12 mouse cellular contexts compared by ENCODE assay signal in the genomic region with DNA sequence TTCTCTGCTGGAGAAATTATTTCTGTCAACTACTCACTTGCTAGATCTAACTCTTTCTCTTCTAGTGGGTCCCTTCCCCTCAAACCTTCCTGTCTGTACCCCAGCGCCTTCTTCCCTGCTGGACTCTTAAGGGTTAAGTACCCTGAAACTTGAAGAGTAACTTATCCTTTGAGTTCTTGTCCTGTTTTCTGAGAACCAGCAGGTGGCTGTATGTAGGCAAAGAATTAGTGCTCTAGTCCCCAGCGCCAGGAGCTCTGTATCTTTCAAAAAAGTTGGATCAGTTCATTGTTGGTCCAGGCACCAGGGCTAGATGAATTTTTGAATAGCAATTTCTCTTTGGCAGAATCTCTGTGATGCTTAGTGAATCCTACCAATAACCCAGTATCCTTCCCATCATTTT. TPM values are rescaled to one million over a fixed set of nuclear protein-coding genes. Genes with fewer than 3 reads are reported as not detected.
DNase-seq lines count a peak whose midpoint lies in the region; ATAC-seq lines count a peak whose summit lies in the region.
"Had no signal": no experiment of that assay in that cellular context is flagged by ENCODE, and none has a peak within 500 bp of the region (broad histone marks: within the 10 kb centered on the region; RNA-seq: fewer than 3 reads in every experiment).

No protein-coding gene starts in this region.

- peak overlapping the region; percentile 36 for H3K4me3 ChIP-seq in kidney, embryonic 15.5 days (replicated peaks)
- H3K4me3 ChIP-seq in midbrain, embryonic 11.5 days (ENCODE audit: low read depth, low read length): no peak overlapping the region
- H3K4me3 ChIP-seq in midbrain, embryonic 15.5 days: no peak overlapping the region
- peak overlapping the region; percentile 27 for H3K4me3 ChIP-seq in stomach, embryonic 16.5 days (replicated peaks; ENCODE audit: low read length)
- H3K4me3 ChIP-seq: limb, embryonic 12.5 days had no signal

- 0 out of 2 replicates have a peak, but pooled peaks cover 9% of the 10 kb centered on the region for H3K27me3 ChIP-seq in kidney, embryonic 15.5 days
- H3K27me3 ChIP-seq in midbrain, embryonic 11.5 days (ENCODE audit: control insufficient read depth, insufficient read depth, low read length): no peaks in the 10 kb centered on the region; the same call in 1 of the 2 replicates
- no peaks in the 10 kb centered on the region for H3K27me3 ChIP-seq in midbrain, embryonic 15.5 days (replicated peaks)
- H3K27me3 ChIP-seq in stomach, embryonic 16.5 days (ENCODE audit: control insufficient read depth, insufficient read depth, low read length): no peaks in the 10 kb centered on the region

- H3K9ac ChIP-seq in kidney, embryonic 15.5 days: 0 out of 2 replicates have a peak overlapping the region, but pooled peaks have one; percentile 29
- no peak overlapping the region for H3K9ac ChIP-seq in midbrain, embryonic 11.5 days (ENCODE audit: low read length)
- H3K9ac ChIP-seq in midbrain, embryonic 15.5 days: no peak overlapping the region
- no peak overlapping the region; the same call in 1 of the 2 replicates for H3K9ac ChIP-seq in stomach, embryonic 16.5 days (ENCODE audit: low read length)
- H3K9ac ChIP-seq: limb, embryonic 12.5 days had no signal

- no peaks in the 10 kb centered on the region for H3K36me3 ChIP-seq in kidney, embryonic 15.5 days
- no peaks in the 10 kb centered on the region for H3K36me3 ChIP-seq in midbrain, embryonic 11.5 days (ENCODE audit: control insufficient read depth, insufficient read depth, low read length)
- no peaks in the 10 kb centered on the region for H3K36me3 ChIP-seq in midbrain, embryonic 15.5 days (replicated peaks)
- no peaks in the 10 kb centered on the region for H3K36me3 ChIP-seq in stomach, embryonic 16.5 days (ENCODE audit: control insufficient read depth, insufficient read depth, low read length)
- H3K36me3 ChIP-seq: limb, embryonic 12.5 days had no signal

- DNase-seq in heart, adult 11 months: peak; percentile 85
- DNase-seq in heart, adult 18-20 months: no peak
- no peak for DNase-seq in kidney, adult 8-10 months
- DNase-seq in midbrain, embryonic 11.5 days (ENCODE audit: low spot score, missing footprints): peak; percentile 23
- no peak for DNase-seq in gastrocnemius, adult 18-20 months (ENCODE audit: low spot score)
- DNase-seq: cerebellum, postnatal 36 days; gastrocnemius, postnatal 36 days had no signal

- 34% methylated on average over 2 of the region's 2 CpGs for WGBS in kidney, embryonic 15.5 days
- 32% methylated on average over 2 of the region's 2 CpGs for WGBS in midbrain, embryonic 11.5 days
- WGBS in midbrain, embryonic 15.5 days: 37% methylated on average over 2 of the region's 2 CpGs
- 28% methylated on average over 2 of the region's 2 CpGs for WGBS in stomach, embryonic 16.5 days

- 0 out of 2 replicates have a peak overlapping the region, but pooled peaks have one; percentile 62 for H3K27ac ChIP-seq in kidney, embryonic 15.5 days
- H3K27ac ChIP-seq in midbrain, embryonic 11.5 days (ENCODE audit: low read depth, low read length): no peak overlapping the region
- H3K27ac ChIP-seq in midbrain, embryonic 15.5 days: no peak overlapping the region
- H3K27ac ChIP-seq in stomach, embryonic 16.5 days (ENCODE audit: low read length): no peak overlapping the region

- no peak for ATAC-seq in kidney, embryonic 15.5 days (replicated peaks; ENCODE audit: low FRiP score)
- no peak for ATAC-seq in midbrain, embryonic 11.5 days (ENCODE audit: low FRiP score)
- ATAC-seq in midbrain, embryonic 15.5 days (replicated peaks): no peak
- no peak for ATAC-seq in stomach, embryonic 16.5 days (ENCODE audit: insufficient read depth, low FRiP score)

- no peaks in the 10 kb centered on the region for H3K4me1 ChIP-seq in kidney, embryonic 15.5 days
- H3K4me1 ChIP-seq in midbrain, embryonic 11.5 days (ENCODE audit: control insufficient read depth, insufficient read depth, low read length): no peaks in the 10 kb centered on the region
- H3K4me1 ChIP-seq in midbrain, embryonic 15.5 days: 0 out of 2 replicates have a peak, but pooled peaks cover 2% of the 10 kb centered on the region
- H3K4me1 ChIP-seq in stomach, embryonic 16.5 days (ENCODE audit: control insufficient read depth, insufficient read depth, low read length): no peaks in the 10 kb centered on the region
- H3K4me1 ChIP-seq: limb, embryonic 12.5 days had no signal

- no peaks in the 10 kb centered on the region for H3K9me3 ChIP-seq in kidney, embryonic 15.5 days (replicated peaks)
- H3K9me3 ChIP-seq in midbrain, embryonic 11.5 days (ENCODE audit: control insufficient read depth, low read length): no peaks in the 10 kb centered on the region
- H3K9me3 ChIP-seq in midbrain, embryonic 15.5 days: no peaks in the 10 kb centered on the region
- H3K9me3 ChIP-seq in stomach, embryonic 16.5 days (replicated peaks; ENCODE audit: control insufficient read depth, low read length): no peaks in the 10 kb centered on the region
- H3K9me3 ChIP-seq: limb, embryonic 12.5 days had no signal

- H3K4me2 ChIP-seq in kidney, embryonic 15.5 days: no peak overlapping the region
- no peak overlapping the region for H3K4me2 ChIP-seq in midbrain, embryonic 11.5 days
- H3K4me2 ChIP-seq in midbrain, embryonic 15.5 days: no peak overlapping the region
- no peak overlapping the region for H3K4me2 ChIP-seq in stomach, embryonic 16.5 days (ENCODE audit: low read depth, low read length)
- H3K4me2 ChIP-seq: limb, embryonic 12.5 days had no signal

RNA-seq across cellular contexts. Expression of gene Aplnr, which starts 2.1 kb away (rescaled TPM):
- total RNA-seq in heart, adult 18-20 months (2021): 10 to 100 TPM in 1 of 2 experiments, 1 to 10 TPM in 1; 5.7 to 11.3 TPM
- 94.6 and 104 TPM in 2 replicates for polyA plus RNA-seq in kidney, embryonic 15.5 days (2015; fragmentation: Nextera tagmentation; extraction: Ambion mirVana)
- polyA plus RNA-seq in midbrain, embryonic 11.5 days (2014; fragmentation: Nextera tagmentation; extraction: Ambion mirVana): 29.8 and 29.9 TPM in 2 replicates
- polyA plus RNA-seq in midbrain, embryonic 15.5 days (2015; fragmentation: Nextera tagmentation; extraction: Ambion mirVana): 30.6 TPM in 2 replicates
- 75.8 and 81.7 TPM in 2 replicates for polyA plus RNA-seq in stomach, embryonic 16.5 days (2015; fragmentation: Nextera tagmentation; extraction: Ambion mirVana)
- total RNA-seq in gastrocnemius, adult 18-20 months (2021): 1 to 10 TPM; 1.2 to 3.3 TPM
- total RNA-seq: MEL had no signal

RNA-seq across cellular contexts. Expression of gene Lrrc55, which starts 58.9 kb away (rescaled TPM):
- 1 to 10 TPM; 1.2 to 1.5 TPM for total RNA-seq in heart, adult 18-20 months (2021)
- 0.40 and 0.65 TPM in 2 replicates for polyA plus RNA-seq in kidney, embryonic 15.5 days (2015; fragmentation: Nextera tagmentation; extraction: Ambion mirVana)
- polyA plus RNA-seq in midbrain, embryonic 11.5 days (2014; fragmentation: Nextera tagmentation; extraction: Ambion mirVana): 1.2 and 1.3 TPM in 2 replicates
- polyA plus RNA-seq in midbrain, embryonic 15.5 days (2015; fragmentation: Nextera tagmentation; extraction: Ambion mirVana): 14.5 and 15.0 TPM in 2 replicates
- 3.0 and 4.2 TPM in 2 replicates for polyA plus RNA-seq in stomach, embryonic 16.5 days (2015; fragmentation: Nextera tagmentation; extraction: Ambion mirVana)
- under 1 TPM; 0.23 to 0.71 TPM for total RNA-seq in gastrocnemius, adult 18-20 months (2021)
- total RNA-seq: MEL had no signal

Comparison
In these comparisons a context has a peak if more than half of its experiments do, and no peak if none do; other contexts are left out.
1. DNase-seq: peak in heart, adult 11 months (single experiment) and midbrain, embryonic 11.5 days (single experiment); none in heart, adult 18-20 months (0 of 2), kidney, adult 8-10 months (0 of 2) and gastrocnemius, adult 18-20 months (single experiment).
2. H3K4me3 ChIP-seq: peak in kidney, embryonic 15.5 days (single experiment) and stomach, embryonic 16.5 days (single experiment); none in midbrain, embryonic 11.5 days (single experiment) and midbrain, embryonic 15.5 days (single experiment).